Mouse (Mus musculus): ENCODE data around the gene Spdef. TPM values are rescaled to one million over a fixed set of nuclear protein-coding genes. Genes with fewer than 3 reads are reported as not detected.

Gene Spdef
- polyA plus RNA-seq, 2 experiments, result 0.52 TPM; not detected in 1

GRCm38 (mm10) chr17:27700812-27701211 lies 27.9 kb downstream of the Spdef start:
- H3K27me3 ChIP-seq (ENCODE audit: control insufficient read depth, insufficient read depth, low read length), result no peaks in the 10 kb centered on the region
- H3K9ac ChIP-seq (ENCODE audit: low read depth, low read length, severe bottlenecking), result no peak overlapping the region
- H3K4me1 ChIP-seq (ENCODE audit: control insufficient read depth, insufficient read depth, low read length), result peaks cover 5% of the 10 kb centered on the region; the same call in 1 of the 2 replicates
- no peak overlapping the region for H3K27ac ChIP-seq (replicated peaks; ENCODE audit: low read depth, low read length)
- DNase-seq (ENCODE audit: low spot score) (no peak), ATAC-seq (ENCODE audit: low FRiP score, low read depth) (no peak)
- H3K36me3 ChIP-seq (ENCODE audit: control insufficient read depth, insufficient read depth, low read length), result no peaks in the 10 kb centered on the region
- no peak overlapping the region for H3K4me3 ChIP-seq (replicated peaks; ENCODE audit: low read length)
- H3K4me2 ChIP-seq (replicated peaks; ENCODE audit: low read depth, low read length, severe bottlenecking), result no peak overlapping the region
- TF ChIP-seq POLR2A (IDR thresholded peaks at IDR 0.05; ENCODE audit: borderline replicate concordance, extremely low read depth, insufficient read depth, insufficient read length), result no peak
- 71% methylated on average over 2 of the region's 2 CpGs for WGBS
- H3K9me3 ChIP-seq (ENCODE audit: control insufficient read depth, low read length), result no peaks in the 10 kb centered on the region

GRCm38 (mm10) chr17:27699641-27700244 lies 29.0 kb downstream of the Spdef start:
- no peak for DNase-seq (ENCODE audit: low spot score)
- Histone ChIP-seq H3K36me3 (ENCODE audit: control insufficient read depth, insufficient read depth, low read length) (no peaks in the 10 kb centered on the region), H3K9ac (ENCODE audit: low read depth, low read length, severe bottlenecking) (no peak overlapping the region), H3K4me2 (replicated peaks; ENCODE audit: low read depth, low read length, severe bottlenecking) (no peak overlapping the region), H3K9me3 (ENCODE audit: control insufficient read depth, low read length) (no peaks in the 10 kb centered on the region), H3K27ac (replicated peaks; ENCODE audit: low read depth, low read length) (no peak overlapping the region), H3K4me3 (replicated peaks; ENCODE audit: low read length) (no peak overlapping the region), H3K27me3 (ENCODE audit: control insufficient read depth, insufficient read depth, low read length) (no peaks in the 10 kb centered on the region), H3K4me1 (ENCODE audit: control insufficient read depth, insufficient read depth, low read length) (peaks cover 5% of the 10 kb centered on the region; the same call in 1 of the 2 replicates)
- no peak for TF ChIP-seq POLR2A (IDR thresholded peaks at IDR 0.05; ENCODE audit: borderline replicate concordance, extremely low read depth, insufficient read depth, insufficient read length)
- WGBS, result 85% methylated on average over 17 of the region's 17 CpGs
- no peak for ATAC-seq (ENCODE audit: low FRiP score, low read depth)

- Histone ChIP-seq H3K4me2 (replicated peaks; ENCODE audit: low read depth, low read length, severe bottlenecking) (no peak overlapping the region), H3K36me3 (ENCODE audit: control insufficient read depth, insufficient read depth, low read length) (no peaks in the 10 kb centered on the region), H3K4me1 (ENCODE audit: control insufficient read depth, insufficient read depth, low read length) (no peaks in the 10 kb centered on the region), H3K9ac (ENCODE audit: low read depth, low read length, severe bottlenecking) (no peak overlapping the region), H3K27me3 (ENCODE audit: control insufficient read depth, insufficient read depth, low read length) (peaks cover 9% of the 10 kb centered on the region), H3K27ac (replicated peaks; ENCODE audit: low read depth, low read length) (no peak overlapping the region), H3K4me3 (replicated peaks; ENCODE audit: low read length) (no peak overlapping the region), H3K9me3 (ENCODE audit: control insufficient read depth, low read length) (no peaks in the 10 kb centered on the region)
- no peak for TF ChIP-seq POLR2A (IDR thresholded peaks at IDR 0.05; ENCODE audit: borderline replicate concordance, extremely low read depth, insufficient read depth, insufficient read length)
- 70% methylated on average over 13 of the region's 14 CpGs for WGBS
- ATAC-seq (ENCODE audit: low FRiP score, low read depth), result no peak
- DNase-seq (ENCODE audit: low spot score), result no peak
These were observed 37.6 kb downstream of the Spdef start for GRCm38 (mm10) chr17:27690993-27691693.

GRCm38 (mm10) chr17:27686395-27686794 lies 42.4 kb downstream of the Spdef start:
- DNase-seq (ENCODE audit: low spot score) (no peak), ATAC-seq (ENCODE audit: low FRiP score, low read depth) (no peak)
- WGBS, result 45% methylated on average over 5 of the region's 5 CpGs
- Histone ChIP-seq H3K4me2 (replicated peaks; ENCODE audit: low read depth, low read length, severe bottlenecking) (no peak overlapping the region), H3K27ac (replicated peaks; ENCODE audit: low read depth, low read length) (no peak overlapping the region), H3K36me3 (ENCODE audit: control insufficient read depth, insufficient read depth, low read length) (no peaks in the 10 kb centered on the region), H3K27me3 (ENCODE audit: control insufficient read depth, insufficient read depth, low read length) (peaks cover 25% of the 10 kb centered on the region), H3K4me3 (replicated peaks; ENCODE audit: low read length) (no peak overlapping the region), H3K9ac (ENCODE audit: low read depth, low read length, severe bottlenecking) (no peak overlapping the region), H3K9me3 (ENCODE audit: control insufficient read depth, low read length) (no peaks in the 10 kb centered on the region), H3K4me1 (ENCODE audit: control insufficient read depth, insufficient read depth, low read length) (peaks cover 4% of the 10 kb centered on the region)
- no peak for TF ChIP-seq POLR2A (IDR thresholded peaks at IDR 0.05; ENCODE audit: borderline replicate concordance, extremely low read depth, insufficient read depth, insufficient read length)

- Histone ChIP-seq H3K4me1 (ENCODE audit: control insufficient read depth, insufficient read depth, low read length) (peaks cover 4% of the 10 kb centered on the region), H3K9me3 (ENCODE audit: control insufficient read depth, low read length) (no peaks in the 10 kb centered on the region), H3K9ac (ENCODE audit: low read depth, low read length, severe bottlenecking) (peak overlapping the region; percentile 40), H3K4me3 (replicated peaks; ENCODE audit: low read length) (peak overlapping the region; percentile 45), H3K27me3 (ENCODE audit: control insufficient read depth, insufficient read depth, low read length) (peaks cover 25% of the 10 kb centered on the region), H3K4me2 (replicated peaks; ENCODE audit: low read depth, low read length, severe bottlenecking) (peak overlapping the region; percentile 95), H3K27ac (replicated peaks; ENCODE audit: low read depth, low read length) (no peak overlapping the region), H3K36me3 (ENCODE audit: control insufficient read depth, insufficient read depth, low read length) (no peaks in the 10 kb centered on the region)
- 4% methylated on average over 11 of the region's 11 CpGs for WGBS
- no peak for DNase-seq (ENCODE audit: low spot score)
- ATAC-seq (ENCODE audit: low FRiP score, low read depth), result no peak
- TF ChIP-seq POLR2A (IDR thresholded peaks at IDR 0.05; ENCODE audit: borderline replicate concordance, extremely low read depth, insufficient read depth, insufficient read length), result no peak
These were observed 43.2 kb downstream of the Spdef start for GRCm38 (mm10) chr17:27685550-27685913.

All from limb, embryonic 14.5 days (tissue).